Mouse (Mus musculus) forebrain, embryonic 14.5 days (tissue): ENCODE data around the gene Pnpla2. TPM values are rescaled to one million over a fixed set of nuclear protein-coding genes. Genes with fewer than 3 reads are reported as not detected.

ENCODE experiments used
- ATAC-seq: fragments of 200-750 bp; cut with Nextera tagmentation; 2 replicates; pipeline ENCODE4 v1.8.0; 2017; ENCODE audit warnings: mild to moderate bottlenecking, moderate library complexity
- DNase-seq: peaks from one replicate; pipeline ENCODE4 v3.0.0-alpha.2; 2015; ENCODE audit warnings: low spot score
- H3K27ac ChIP-seq: fragments of 300-500 bp; sonication (generic); 2 replicates; pipeline ENCODE4 v1.5.1; 2014; ENCODE audit warnings: low read depth, mild to moderate bottlenecking, control low read depth, low read length, moderate library complexity
- H3K27me3 ChIP-seq: fragments of 300-500 bp; sonication (generic); replicated peaks from 2 replicates; pipeline ENCODE4 v1.6.1; 2014; ENCODE audit warnings: low read length, control low read depth, mixed read lengths; ENCODE audit not compliant: control insufficient read depth, insufficient read depth
- H3K36me3 ChIP-seq: fragments of 300-500 bp; sonication (generic); 2 replicates; pipeline ENCODE4 v1.6.1; 2014; ENCODE audit warnings: low read length, control low read depth; ENCODE audit not compliant: control insufficient read depth, insufficient read depth
- H3K4me1 ChIP-seq: fragments of 300-500 bp; sonication (generic); 2 replicates; pipeline ENCODE4 v1.6.1; 2014; ENCODE audit warnings: antibody characterized with exemption, low read length, control low read depth; ENCODE audit not compliant: control insufficient read depth, insufficient read depth
- H3K4me2 ChIP-seq: fragments of 300-500 bp; sonication (generic); 2 replicates; pipeline ENCODE4 v1.6.1; 2014; ENCODE audit warnings: mild to moderate bottlenecking, control low read depth, low read length
- H3K4me3 ChIP-seq: fragments of 300-500 bp; sonication (generic); 2 replicates; pipeline ENCODE4 v1.5.1; 2014; ENCODE audit warnings: low read depth, low read length, control low read depth
- H3K9ac ChIP-seq: fragments of 300-500 bp; sonication (generic); 2 replicates; pipeline ENCODE4 v1.6.1; 2014; ENCODE audit warnings: mild to moderate bottlenecking, low read length, control low read depth, moderate library complexity
- H3K9me3 ChIP-seq: fragments of 300-500 bp; sonication (generic); replicated peaks from 2 replicates; pipeline ENCODE4 v1.6.1; 2016; ENCODE audit warnings: low read length, control low read depth, mixed read lengths; ENCODE audit not compliant: control insufficient read depth
- WGBS: fragments of 180-500 bp; shearing (Covaris S2); extraction: QIAGEN DNeasy Blood & Tissue Kit; methylation state at CpG from one replicate; pipeline ENCODE4 v1.1.7; 2014; 5-methylcytosine and 5-hydroxymethylcytosine counted together
- polyA plus RNA-seq: library from polyadenylated mRNA; unstranded; fragments of >200 nt; fragmentation: Nextera tagmentation; extraction: Ambion mirVana; gene quantifications from 2 replicates; pipeline ENCODE4 v1.2.1, GENCODE M21; 2014

The Pnpla2 gene
- polyA plus RNA-seq, 1 experiment from 2014 or later, result 16.3 TPM

- no peak for ATAC-seq
- no peak for DNase-seq
Measured at GRCm38 (mm10) chr7:141416144-141416841, 38.7 kb upstream of the Pnpla2 start.

DNA sequence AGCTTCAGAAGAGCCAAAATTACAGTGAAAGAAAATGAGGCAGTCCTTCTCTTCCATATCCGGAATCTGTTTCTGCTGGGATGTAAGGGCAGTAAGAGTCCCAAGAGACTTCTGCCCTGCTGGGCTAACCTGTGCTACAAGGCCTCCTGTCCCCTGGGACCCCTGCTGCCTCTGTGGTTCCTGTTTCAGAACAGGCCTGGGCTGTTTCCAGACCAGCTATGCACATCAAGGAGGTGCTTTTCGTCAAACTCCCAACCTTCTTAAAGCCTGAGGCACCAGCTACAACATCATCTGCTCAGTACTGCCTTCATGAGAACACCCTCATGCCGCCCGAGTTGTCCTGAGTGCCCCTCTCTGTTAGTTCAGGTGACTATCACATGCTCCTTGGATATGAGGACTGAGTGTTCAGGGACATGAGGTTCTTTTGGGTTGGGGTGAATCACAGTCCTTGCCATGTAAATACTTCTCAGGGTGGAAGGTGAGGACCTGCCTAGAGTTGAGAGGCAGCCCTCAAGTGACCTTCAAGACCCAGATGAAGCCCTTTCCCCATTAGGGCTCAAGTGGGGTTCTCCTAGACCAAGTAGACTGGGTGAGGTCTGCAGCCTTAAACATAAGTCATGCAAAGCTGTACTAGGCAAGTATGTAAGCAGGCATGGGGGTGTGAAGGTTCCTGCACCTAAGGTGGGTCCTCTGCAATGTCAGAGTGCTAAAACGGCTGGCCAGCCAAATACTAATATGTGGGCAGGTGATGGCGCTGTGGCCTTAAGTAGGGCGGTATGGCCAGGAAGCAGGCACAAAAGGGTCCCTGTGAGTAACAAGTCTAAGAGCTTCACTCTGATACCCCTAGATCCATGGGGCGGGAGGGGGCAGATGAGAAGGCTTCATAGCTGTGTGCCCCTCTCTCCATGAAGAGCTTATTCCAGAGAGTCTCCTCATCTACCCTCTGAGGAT lies 37.0 kb upstream of the Pnpla2 start:
- ATAC-seq, result no peak
- Histone ChIP-seq H3K9me3 (no peaks in the 10 kb centered on the region), H3K4me1 (peaks cover 5% of the 10 kb centered on the region; the same call in 1 of the 2 replicates), H3K27ac (no peak overlapping the region), H3K36me3 (no peaks in the 10 kb centered on the region), H3K27me3 (no peaks in the 10 kb centered on the region), H3K4me2 (no peak overlapping the region), H3K4me3 (no peak overlapping the region), H3K9ac (no peak overlapping the region)
- WGBS, result 75% methylated on average over 8 of the region's 8 CpGs
- DNase-seq, result no peak

More at GRCm38 (mm10) chr7:141416144-141416841, 38.7 kb upstream of the Pnpla2 start:
- Histone ChIP-seq H3K4me3 (no peak overlapping the region), H3K27ac (no peak overlapping the region), H3K4me1 (peaks cover 7% of the 10 kb centered on the region; the same call in 1 of the 2 replicates), H3K36me3 (no peaks in the 10 kb centered on the region), H3K27me3 (no peaks in the 10 kb centered on the region), H3K9ac (no peak overlapping the region), H3K4me2 (no peak overlapping the region), H3K9me3 (no peaks in the 10 kb centered on the region)
- 76% methylated on average over 6 of the region's 6 CpGs for WGBS

DNA sequence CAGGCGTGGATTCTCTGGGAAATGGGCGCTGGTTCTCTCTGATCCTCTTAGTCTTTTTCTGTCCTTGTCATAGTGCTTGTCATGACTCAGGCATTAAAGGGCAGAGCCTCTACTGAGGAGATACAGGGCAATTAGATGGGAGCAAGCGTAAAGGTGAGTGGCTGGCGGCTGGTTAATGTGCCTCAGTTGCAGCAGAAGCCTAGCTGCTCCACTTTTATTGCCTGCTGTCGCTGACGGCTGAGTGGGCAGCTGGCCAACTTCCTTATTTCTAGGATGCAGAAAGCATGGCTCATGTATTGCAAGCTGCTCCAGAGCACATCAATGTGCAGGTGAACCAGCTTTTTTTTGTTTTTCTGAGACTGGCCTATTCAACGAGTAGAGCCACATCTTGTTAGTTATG lies 36.0 kb upstream of the Pnpla2 start:
- Histone ChIP-seq H3K4me2 (no peak overlapping the region), H3K9ac (0 out of 2 replicates have a peak overlapping the region, but pooled peaks have one; percentile 29), H3K4me1 (0 out of 2 replicates have a peak, but pooled peaks cover 3% of the 10 kb centered on the region), H3K27me3 (no peaks in the 10 kb centered on the region), H3K4me3 (no peak overlapping the region), H3K36me3 (no peaks in the 10 kb centered on the region), H3K9me3 (no peaks in the 10 kb centered on the region), H3K27ac (no peak overlapping the region)
- ATAC-seq (no peak), DNase-seq (peak; percentile 60)
- WGBS, result 65% methylated on average over 7 of the region's 7 CpGs

DNA sequence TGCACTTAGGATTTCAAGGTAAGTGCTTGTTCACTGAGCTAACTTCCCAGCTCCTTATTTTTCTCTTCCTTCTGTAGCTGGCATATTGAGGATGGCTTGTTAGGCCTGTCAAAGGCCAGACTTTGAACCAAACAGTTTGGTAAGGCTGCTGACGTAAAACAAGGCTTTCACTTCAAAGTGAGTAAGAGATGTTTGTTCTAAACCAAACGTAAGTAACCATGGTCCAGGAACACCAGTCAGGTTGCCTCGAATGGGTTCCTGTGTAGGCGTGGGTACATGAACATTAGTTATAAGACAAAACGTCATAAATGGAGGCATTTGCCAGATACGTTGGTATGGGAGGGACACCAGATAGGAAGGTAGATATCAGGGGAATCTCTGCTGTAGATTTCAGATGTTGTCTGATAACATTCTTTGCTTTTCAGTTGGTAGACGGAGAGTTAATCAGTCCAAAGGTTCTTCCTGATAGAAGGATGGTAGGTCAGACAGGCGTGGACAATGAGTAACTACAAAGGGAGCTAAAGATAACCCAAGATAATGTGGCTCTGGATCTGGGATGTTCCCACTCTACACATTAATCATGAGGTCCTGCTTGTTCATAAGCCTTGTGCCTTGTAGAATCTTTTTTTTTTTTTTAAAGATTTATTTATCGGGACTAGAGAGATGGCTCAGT lies 34.8 kb upstream of the Pnpla2 start:
- no peaks in the 10 kb centered on the region for H3K36me3 ChIP-seq
- ATAC-seq (no peak), DNase-seq (no peak)
- H3K9me3 ChIP-seq, result no peaks in the 10 kb centered on the region
- H3K9ac ChIP-seq, result no peak overlapping the region
- H3K4me2 ChIP-seq, result no peak overlapping the region
- WGBS, result 87% methylated on average over 9 of the region's 9 CpGs
- no peaks in the 10 kb centered on the region for H3K4me1 ChIP-seq
- H3K27me3 ChIP-seq, result no peaks in the 10 kb centered on the region
- no peak overlapping the region for H3K4me3 ChIP-seq
- H3K27ac ChIP-seq, result no peak overlapping the region

DNA sequence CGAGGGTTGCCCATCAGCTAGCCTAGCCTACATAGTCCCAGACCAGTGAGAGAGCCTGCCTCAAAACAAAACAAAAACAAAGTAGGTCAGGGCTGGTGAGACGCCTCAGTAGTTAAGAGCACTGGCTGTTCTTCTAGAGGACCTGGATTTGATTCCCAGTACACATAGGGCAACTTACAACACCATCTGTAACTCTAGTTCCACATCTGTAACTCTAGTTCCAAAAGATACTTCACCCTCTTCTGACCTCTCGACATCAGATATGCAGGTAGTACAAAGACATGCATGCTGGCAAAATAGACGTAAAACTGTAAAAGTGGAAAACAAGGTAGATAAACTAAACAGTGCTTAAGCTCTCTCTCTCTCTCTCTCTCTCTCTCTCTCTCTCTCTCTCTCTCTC lies 31.2 kb upstream of the Pnpla2 start:
- DNase-seq, result no peak
- H3K4me3 ChIP-seq, result no peak overlapping the region
- peaks cover 13% of the 10 kb centered on the region; the same call in 1 of the 2 replicates for H3K36me3 ChIP-seq
- no peaks in the 10 kb centered on the region for H3K27me3 ChIP-seq
- no peak overlapping the region for H3K27ac ChIP-seq
- peaks cover 4% of the 10 kb centered on the region for H3K4me1 ChIP-seq
- WGBS, result 77% methylated on average over 4 of the region's 4 CpGs
- H3K9ac ChIP-seq, result no peak overlapping the region
- no peak for ATAC-seq
- H3K9me3 ChIP-seq, result no peaks in the 10 kb centered on the region
- H3K4me2 ChIP-seq, result no peak overlapping the region

GRCm38 (mm10) chr7:141426948-141427730 lies 27.9 kb upstream of the Pnpla2 start:
- no peak for DNase-seq
- Histone ChIP-seq H3K27ac (no peak overlapping the region), H3K4me3 (no peak overlapping the region), H3K27me3 (no peaks in the 10 kb centered on the region), H3K4me2 (no peak overlapping the region), H3K9me3 (no peaks in the 10 kb centered on the region), H3K4me1 (peaks cover 5% of the 10 kb centered on the region), H3K9ac (no peak overlapping the region), H3K36me3 (peaks cover 34% of the 10 kb centered on the region)
- WGBS, result 87% methylated on average over 12 of the region's 12 CpGs
- no peak for ATAC-seq

- DNase-seq (no peak), ATAC-seq (no peak)
- Histone ChIP-seq H3K36me3 (peaks cover 48% of the 10 kb centered on the region), H3K9ac (peak overlapping the region; percentile 79), H3K9me3 (no peaks in the 10 kb centered on the region), H3K27me3 (no peaks in the 10 kb centered on the region), H3K27ac (peak overlapping the region; percentile 55; the same call in 1 of the 2 replicates), H3K4me3 (peak overlapping the region; percentile 48), H3K4me1 (peaks cover 8% of the 10 kb centered on the region), H3K4me2 (peak overlapping the region; percentile 85)
- 61% methylated on average over 5 of the region's 5 CpGs for whole genome bisulfite sequencing
Measured at GRCm38 (mm10) chr7:141428701-141429100, 26.3 kb upstream of the Pnpla2 start.

DNA sequence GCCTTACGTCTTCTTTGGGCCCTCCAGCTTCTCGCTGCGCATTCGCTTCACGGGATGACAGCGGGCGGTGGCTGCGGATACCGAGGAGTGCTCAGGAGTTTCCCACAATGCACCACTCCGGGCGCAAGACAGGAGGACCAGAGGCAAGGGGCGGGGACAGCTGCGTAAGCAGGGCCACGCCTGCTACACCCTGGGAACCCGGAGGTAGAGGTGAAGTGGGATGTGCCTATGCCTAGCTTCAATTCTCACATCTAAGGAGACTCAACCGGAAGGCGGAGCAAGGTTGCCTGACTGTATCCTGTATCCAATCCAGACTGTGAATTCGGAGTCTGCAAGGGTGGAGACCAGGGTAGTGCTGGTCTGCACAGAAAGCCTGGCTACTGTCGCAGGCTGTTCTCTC lies 25.7 kb upstream of the Pnpla2 start, which contains the start of gene Cend1:
TSS of gene Cend1 (minus strand) at position 182 of the 400 bp plus-strand sequence.
- Histone ChIP-seq H3K9ac (peak within 1 kb of the TSS; percentile 79), H3K27ac (peak within 1 kb of the TSS; percentile 55; the same call in 1 of the 2 replicates), H3K27me3 (no peaks in the 10 kb centered on the region), H3K4me2 (peak within 1 kb of the TSS; percentile 85), H3K36me3 (peaks cover 48% of the 10 kb centered on the region), H3K4me3 (peak within 1 kb of the TSS; percentile 48), H3K4me1 (peaks cover 13% of the 10 kb centered on the region), H3K9me3 (no peaks in the 10 kb centered on the region)
- 1% methylated on average over 19 of the region's 19 CpGs for WGBS
- ATAC-seq (peak; percentile 87), DNase-seq (peak; percentile 91)
